Mouse (Mus musculus) erythroblast, embryonic 14.5 days (primary cell): ENCODE measurements around the gene Gm17622.

Experiments
- GATA1 ChIP-seq: IDR thresholded peaks from 2 replicates; pipeline ENCODE4 v1.6.1; 2012; ENCODE audit warnings: low read length, inconsistent platforms, mixed read lengths
- TAL1 ChIP-seq: IDR thresholded peaks from 3 replicates; pipeline ENCODE4 v1.6.1; 2012; ENCODE audit warnings: low read length, inconsistent platforms, mixed read lengths

DNA sequence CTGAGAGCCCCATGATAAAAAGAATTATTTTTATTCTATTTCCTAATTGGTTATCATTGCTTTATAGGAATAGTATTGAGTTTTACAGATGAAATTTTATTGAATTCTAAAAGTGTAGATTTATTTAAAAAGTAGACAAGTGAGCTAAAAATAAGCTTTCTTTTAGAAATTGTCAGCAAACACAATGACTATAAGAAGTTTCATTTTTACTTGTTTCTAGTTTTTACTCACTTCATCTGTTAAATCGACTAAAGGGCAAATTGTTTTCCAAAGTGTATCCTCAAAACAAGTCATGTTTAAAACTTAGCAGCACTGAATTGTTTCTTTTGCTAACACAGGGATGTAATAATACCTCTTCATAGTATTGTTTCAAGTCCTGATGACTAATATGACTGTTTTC is 11.5 kb upstream of the Gm17622 start:
- TF ChIP-seq TAL1 (no peak), GATA1 (no peak)
